Mouse (Mus musculus) stomach, embryonic 16.5 days (tissue): Measurements from ENCODE around the gene Cda. TPM values are rescaled to one million over a fixed set of nuclear protein-coding genes. Genes with fewer than 3 reads are reported as not detected.

Experiments used
- ATAC-seq: fragments of 200-750 bp; cut with Nextera tagmentation; 2 replicates; pipeline ENCODE4 v1.8.0; 2017; ENCODE audit warnings: moderate number of reproducible peaks, moderate TSS enrichment; ENCODE audit not compliant: insufficient read depth, low FRiP score
- H3K27ac ChIP-seq: fragments of 300-500 bp; sonication (generic); 2 replicates; pipeline ENCODE4 v1.5.1; 2014; ENCODE audit warnings: low read length
- H3K27me3 ChIP-seq: fragments of 300-500 bp; sonication (generic); 2 replicates; pipeline ENCODE4 v1.6.1; 2014; ENCODE audit warnings: low read length, control low read depth, mixed read lengths; ENCODE audit not compliant: control insufficient read depth, insufficient read depth
- H3K36me3 ChIP-seq: fragments of 300-500 bp; sonication (generic); 2 replicates; pipeline ENCODE4 v1.6.1; 2014; ENCODE audit warnings: low read length; ENCODE audit not compliant: control insufficient read depth, insufficient read depth
- H3K4me1 ChIP-seq: fragments of 300-500 bp; sonication (generic); 2 replicates; pipeline ENCODE4 v1.6.1; 2014; ENCODE audit warnings: low read length, control low read depth, mixed read lengths; ENCODE audit not compliant: control insufficient read depth, insufficient read depth
- H3K4me2 ChIP-seq: fragments of 300-500 bp; sonication (generic); 2 replicates; pipeline ENCODE4 v1.6.1; 2014; ENCODE audit warnings: low read depth, low read length, mixed read lengths
- H3K4me3 ChIP-seq: fragments of 300-500 bp; sonication (generic); replicated peaks from 2 replicates; pipeline ENCODE4 v1.5.1; 2014; ENCODE audit warnings: mild to moderate bottlenecking, low read length
- H3K9ac ChIP-seq: fragments of 300-500 bp; sonication (generic); 2 replicates; pipeline ENCODE4 v1.6.1; 2014; ENCODE audit warnings: low read length
- H3K9me3 ChIP-seq: fragments of 300-500 bp; sonication (generic); replicated peaks from 2 replicates; pipeline ENCODE4 v1.6.1; 2016; ENCODE audit warnings: low read length, control low read depth; ENCODE audit not compliant: control insufficient read depth
- WGBS: fragments of 180-500 bp; shearing (Covaris S2); extraction: QIAGEN DNeasy Blood & Tissue Kit; methylation state at CpG from one replicate; pipeline ENCODE4 v1.1.7; 2014; 5-methylcytosine and 5-hydroxymethylcytosine counted together
- polyA plus RNA-seq: library from polyadenylated mRNA; unstranded; fragments of >200 nt; fragmentation: Nextera tagmentation; extraction: Ambion mirVana; gene quantifications from 2 replicates; pipeline ENCODE4 v1.2.1, GENCODE M21; 2015

Cda gene
- polyA plus RNA-seq, 1 experiment from 2014 or later, result 14.9 TPM

DNA sequence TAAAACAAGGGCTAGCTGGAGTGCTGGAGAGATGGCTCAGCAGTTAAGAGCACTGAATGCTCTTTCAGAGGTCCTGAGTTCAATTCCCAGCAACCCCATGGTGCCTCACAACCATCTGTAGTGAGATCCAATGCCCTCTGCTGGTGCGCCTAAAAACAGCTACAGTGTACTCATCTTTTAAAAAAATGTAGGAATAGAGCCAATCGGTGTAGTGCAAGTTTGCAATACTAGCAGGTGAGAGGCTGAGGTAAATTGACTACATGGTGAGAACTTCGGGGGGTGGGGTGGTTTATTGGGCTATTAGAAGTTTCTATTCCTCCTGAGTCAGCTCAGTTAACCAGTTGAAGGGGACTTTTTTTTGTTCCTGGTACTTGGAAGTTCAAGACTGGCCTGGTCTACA is 7.3 kb upstream of the Cda start:
- Histone ChIP-seq H3K27me3 (no peaks in the 10 kb centered on the region), H3K4me3 (no peak overlapping the region), H3K27ac (no peak overlapping the region), H3K4me1 (no peaks in the 10 kb centered on the region), H3K9me3 (no peaks in the 10 kb centered on the region), H3K4me2 (no peak overlapping the region), H3K36me3 (no peaks in the 10 kb centered on the region), H3K9ac (no peak overlapping the region)
- no peak for ATAC-seq
- WGBS, result 87% methylated on average over 3 of the region's 3 CpGs

DNA sequence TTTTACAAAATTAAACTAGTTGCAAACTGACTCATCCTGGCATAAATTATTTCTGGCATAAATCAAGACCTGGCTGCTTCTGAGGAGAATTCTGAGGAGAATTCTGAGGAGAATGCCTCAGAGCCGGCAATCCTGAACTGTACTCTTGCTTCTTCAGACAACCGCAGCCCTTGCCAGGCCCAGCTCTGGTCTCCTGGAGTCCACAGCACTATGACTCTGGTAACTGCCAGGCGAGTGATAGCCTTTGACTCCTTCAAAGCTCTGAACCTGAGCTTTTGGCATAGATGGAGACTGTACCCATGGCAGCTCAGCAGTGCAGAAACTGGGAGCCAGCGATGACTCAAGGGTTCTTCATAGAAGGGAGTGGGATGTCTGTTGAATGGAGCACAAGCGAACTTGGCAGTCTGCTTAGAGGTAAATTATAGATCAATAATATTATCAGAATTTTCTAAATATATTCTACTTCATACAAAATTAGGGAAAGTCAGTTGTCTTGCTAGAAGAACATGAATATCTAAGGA is 3.3 kb upstream of the Cda start:
- Histone ChIP-seq H3K9ac (no peak overlapping the region), H3K27me3 (no peaks in the 10 kb centered on the region), H3K4me1 (peaks cover 11% of the 10 kb centered on the region), H3K4me2 (no peak overlapping the region), H3K9me3 (no peaks in the 10 kb centered on the region), H3K27ac (no peak overlapping the region), H3K36me3 (no peaks in the 10 kb centered on the region), H3K4me3 (no peak overlapping the region)
- no peak for ATAC-seq
- 76% methylated on average over 5 of the region's 5 CpGs for WGBS

DNA sequence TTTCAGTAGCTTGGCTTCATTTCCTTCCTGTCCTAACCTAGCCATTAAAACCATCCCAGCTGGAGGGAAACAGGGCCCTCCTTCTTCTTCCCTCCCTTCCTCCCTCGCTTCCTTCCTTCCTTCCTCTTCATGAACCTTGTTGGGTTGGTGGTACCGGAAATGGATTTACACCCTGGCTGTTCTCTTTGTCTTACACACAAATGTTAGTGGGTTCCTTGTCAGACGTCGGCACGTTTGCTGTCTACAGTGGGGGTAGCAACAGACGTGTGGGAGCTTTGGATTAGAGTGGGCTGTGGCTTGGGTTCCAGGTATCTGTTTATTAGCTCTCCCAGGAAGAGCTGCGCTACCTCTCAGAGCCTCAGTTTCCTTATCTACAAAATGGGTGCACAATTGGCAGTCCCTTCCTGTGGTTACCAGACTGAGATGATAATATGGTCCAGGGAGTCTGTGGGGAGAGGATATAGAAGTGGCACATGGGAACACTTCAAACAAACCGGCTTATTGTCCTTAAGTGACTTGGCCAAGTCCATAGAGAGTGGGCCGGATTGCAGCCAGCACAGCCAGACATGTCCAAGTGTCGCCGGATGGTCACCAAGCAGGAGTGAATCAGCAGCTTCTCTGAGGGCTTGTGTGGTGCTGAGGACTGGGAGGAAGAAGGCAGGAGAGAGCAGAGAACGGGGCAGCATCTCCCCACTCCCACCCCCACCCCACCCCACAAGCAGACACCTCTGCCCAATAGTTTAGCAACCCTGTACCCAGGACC is 887 bp upstream of the Cda start:
- H3K4me1 ChIP-seq, result peaks cover 11% of the 10 kb centered on the region
- no peak overlapping the region for H3K9ac ChIP-seq
- no peak overlapping the region for H3K4me3 ChIP-seq
- peak overlapping the region; percentile 59; the same call in 1 of the 2 replicates for H3K4me2 ChIP-seq
- no peaks in the 10 kb centered on the region for H3K27me3 ChIP-seq
- no peaks in the 10 kb centered on the region for H3K36me3 ChIP-seq
- no peak overlapping the region for H3K27ac ChIP-seq
- 77% methylated on average over 12 of the region's 12 CpGs for WGBS
- H3K9me3 ChIP-seq, result no peaks in the 10 kb centered on the region
- ATAC-seq, result no peak

DNA sequence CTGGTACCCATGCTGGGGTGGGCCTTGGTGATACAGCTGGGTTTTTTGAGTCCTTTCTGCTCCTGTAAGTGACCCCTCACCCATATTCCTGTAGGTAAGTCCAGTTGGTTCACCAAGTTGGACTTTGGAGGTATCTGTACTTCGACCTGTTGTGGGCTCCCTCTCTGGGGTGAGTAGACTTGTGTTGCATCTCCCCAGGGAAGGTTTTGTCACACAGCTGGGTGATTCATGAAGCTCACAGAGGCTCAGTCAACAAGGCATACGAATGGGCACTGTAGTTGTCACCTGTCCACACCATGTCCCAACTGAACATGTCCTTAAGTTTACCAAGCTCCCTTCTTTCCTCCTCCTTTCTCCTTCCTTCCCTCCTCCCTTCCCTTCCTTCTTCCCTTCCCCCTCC is 1.2 kb downstream of the Cda start:
- Histone ChIP-seq H3K36me3 (no peaks in the 10 kb centered on the region), H3K4me2 (no peak overlapping the region), H3K4me1 (peaks cover 11% of the 10 kb centered on the region), H3K27me3 (no peaks in the 10 kb centered on the region), H3K4me3 (no peak overlapping the region), H3K27ac (no peak overlapping the region), H3K9me3 (no peaks in the 10 kb centered on the region), H3K9ac (no peak overlapping the region)
- WGBS, result 71% methylated on average over 2 of the region's 2 CpGs
- no peak for ATAC-seq

DNA sequence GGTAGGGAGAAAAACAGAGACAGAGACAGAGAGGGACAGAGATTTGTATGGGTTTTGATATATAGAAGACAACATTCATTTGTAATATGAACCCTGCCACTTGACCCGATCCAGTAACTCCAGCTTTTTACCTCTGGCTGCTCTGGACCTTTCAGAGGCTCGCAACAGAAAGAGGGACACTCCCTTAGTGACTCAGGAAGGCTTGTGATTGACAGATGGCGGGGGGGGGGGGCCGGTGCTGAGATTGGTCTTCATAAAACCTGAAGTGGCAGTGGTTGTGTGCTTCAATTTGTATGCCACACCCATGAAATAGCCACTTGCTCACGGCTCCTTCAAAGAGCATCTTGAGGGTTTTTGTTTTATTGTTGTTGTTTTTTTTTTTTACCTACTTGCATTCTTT is 4.3 kb downstream of the Cda start:
- Histone ChIP-seq H3K9me3 (no peaks in the 10 kb centered on the region), H3K4me1 (peaks cover 11% of the 10 kb centered on the region), H3K4me3 (no peak overlapping the region), H3K9ac (no peak overlapping the region), H3K4me2 (no peak overlapping the region), H3K27ac (no peak overlapping the region), H3K27me3 (no peaks in the 10 kb centered on the region), H3K36me3 (no peaks in the 10 kb centered on the region)
- no peak for ATAC-seq
- 52% methylated on average over 5 of the region's 5 CpGs for WGBS

DNA sequence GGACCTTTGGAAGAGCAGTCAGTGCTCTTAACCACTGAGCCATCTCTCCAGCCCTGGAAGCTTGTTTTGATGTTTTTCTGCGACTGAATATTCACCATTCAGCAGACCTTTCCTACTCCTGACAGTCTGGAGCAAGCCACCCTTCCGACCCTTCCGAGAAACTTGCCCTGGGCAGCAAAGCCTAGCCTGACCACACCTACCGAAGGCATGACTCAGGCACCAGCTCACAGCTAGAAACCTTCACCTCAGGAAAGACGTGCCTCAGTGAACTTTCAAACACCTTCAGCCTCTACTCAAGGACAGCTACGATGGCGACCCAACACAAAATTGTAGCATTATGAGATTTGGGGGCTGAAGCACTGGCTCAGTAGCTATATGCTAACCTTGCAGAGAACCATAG is 4.9 kb downstream of the Cda start:
- ATAC-seq, result no peak
- Histone ChIP-seq H3K27me3 (no peaks in the 10 kb centered on the region), H3K36me3 (no peaks in the 10 kb centered on the region), H3K4me3 (no peak overlapping the region), H3K4me2 (no peak overlapping the region), H3K27ac (no peak overlapping the region), H3K9ac (no peak overlapping the region), H3K9me3 (no peaks in the 10 kb centered on the region), H3K4me1 (peaks cover 6% of the 10 kb centered on the region)
- WGBS, result 78% methylated on average over 7 of the region's 7 CpGs

DNA sequence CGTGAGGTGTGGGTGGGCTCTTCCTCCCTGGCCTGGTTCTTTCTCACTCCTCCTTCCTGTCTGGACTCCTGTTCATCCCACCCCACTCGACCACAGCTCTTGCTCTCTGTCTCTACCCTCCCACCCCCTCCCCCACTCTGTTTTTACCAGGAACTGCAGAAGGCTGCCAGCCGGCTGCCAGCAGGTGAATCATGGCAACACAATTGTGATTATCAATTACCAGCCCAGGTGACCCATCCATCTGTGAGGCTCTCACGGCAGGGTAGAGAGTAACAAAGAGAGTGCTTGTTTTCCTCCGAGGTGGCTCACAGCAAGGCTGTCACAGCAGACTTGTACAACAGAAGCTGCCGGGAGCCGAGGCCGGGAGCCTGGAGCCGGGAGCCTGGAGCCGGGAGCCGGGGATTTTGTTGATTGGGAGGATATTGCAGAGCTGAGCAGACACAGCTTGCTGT is 6.4 kb downstream of the Cda start:
- no peaks in the 10 kb centered on the region for H3K4me1 ChIP-seq
- WGBS, result 12% methylated on average over 11 of the region's 11 CpGs
- H3K27ac ChIP-seq, result no peak overlapping the region
- H3K27me3 ChIP-seq, result no peaks in the 10 kb centered on the region
- H3K9me3 ChIP-seq, result no peaks in the 10 kb centered on the region
- no peak for ATAC-seq
- H3K4me3 ChIP-seq, result no peak overlapping the region
- no peak overlapping the region for H3K9ac ChIP-seq
- H3K36me3 ChIP-seq, result no peaks in the 10 kb centered on the region
- no peak overlapping the region for H3K4me2 ChIP-seq

DNA sequence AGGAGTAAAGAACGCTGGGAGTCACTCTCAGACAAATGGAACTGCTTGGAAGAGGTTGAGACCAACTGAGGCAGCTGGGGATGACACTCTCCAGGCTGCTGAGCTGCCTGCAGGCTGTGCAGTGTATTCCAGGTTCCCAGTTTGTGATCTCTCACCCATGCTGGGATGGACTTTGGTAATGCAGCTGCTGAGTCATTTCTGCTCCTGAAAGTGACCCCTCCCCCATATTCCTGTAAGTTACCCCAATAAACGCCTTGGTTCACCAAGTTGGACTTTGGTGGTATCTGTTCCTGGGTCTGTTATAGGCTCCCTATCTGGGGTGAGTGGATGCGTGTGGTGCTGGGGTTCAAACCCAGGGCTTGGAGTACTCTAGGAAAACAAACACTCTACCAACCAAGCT is 9.6 kb downstream of the Cda start:
- no peak overlapping the region for H3K4me3 ChIP-seq
- H3K4me1 ChIP-seq, result no peaks in the 10 kb centered on the region
- H3K36me3 ChIP-seq, result no peaks in the 10 kb centered on the region
- H3K27ac ChIP-seq, result no peak overlapping the region
- WGBS, result 69% methylated on average over 3 of the region's 3 CpGs
- H3K9me3 ChIP-seq, result no peaks in the 10 kb centered on the region
- ATAC-seq, result no peak
- no peaks in the 10 kb centered on the region for H3K27me3 ChIP-seq
- no peak overlapping the region for H3K9ac ChIP-seq
- no peak overlapping the region for H3K4me2 ChIP-seq

DNA sequence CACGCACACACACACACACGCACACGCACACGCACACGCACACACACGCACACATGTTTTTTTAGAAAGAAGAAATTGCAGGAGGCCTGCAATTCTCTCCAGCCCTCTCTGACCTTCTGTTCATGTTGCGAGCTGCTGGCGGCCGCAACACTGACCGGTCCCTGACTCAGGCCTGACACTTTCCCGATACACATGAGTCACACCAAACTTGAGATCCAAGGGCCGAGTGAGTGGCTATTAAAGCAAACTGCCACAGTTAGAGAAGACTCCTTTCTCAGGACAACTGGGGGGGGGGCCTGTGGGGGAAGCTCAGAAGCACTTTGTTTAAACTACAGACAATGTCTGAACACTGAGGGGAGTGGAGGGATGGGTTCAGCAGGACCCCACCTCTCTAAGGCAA is 11.2 kb downstream of the Cda start:
- no peak for ATAC-seq
- Histone ChIP-seq H3K4me2 (no peak overlapping the region), H3K27me3 (no peaks in the 10 kb centered on the region), H3K27ac (no peak overlapping the region), H3K9me3 (no peaks in the 10 kb centered on the region), H3K9ac (no peak overlapping the region), H3K4me3 (no peak overlapping the region), H3K36me3 (no peaks in the 10 kb centered on the region), H3K4me1 (no peaks in the 10 kb centered on the region)
- WGBS, result 87% methylated on average over 12 of the region's 12 CpGs
